Mouse (Mus musculus): ENCODE measurements around the gene Ift140. TPM values are rescaled to one million over a fixed set of nuclear protein-coding genes. Genes with fewer than 3 reads are reported as not detected.

The Ift140 gene
- polyA plus RNA-seq (2012; rRNA removed; ENCODE audit: low replicate concordance): 5.5 and 5.6 TPM in 2 replicates

DNA sequence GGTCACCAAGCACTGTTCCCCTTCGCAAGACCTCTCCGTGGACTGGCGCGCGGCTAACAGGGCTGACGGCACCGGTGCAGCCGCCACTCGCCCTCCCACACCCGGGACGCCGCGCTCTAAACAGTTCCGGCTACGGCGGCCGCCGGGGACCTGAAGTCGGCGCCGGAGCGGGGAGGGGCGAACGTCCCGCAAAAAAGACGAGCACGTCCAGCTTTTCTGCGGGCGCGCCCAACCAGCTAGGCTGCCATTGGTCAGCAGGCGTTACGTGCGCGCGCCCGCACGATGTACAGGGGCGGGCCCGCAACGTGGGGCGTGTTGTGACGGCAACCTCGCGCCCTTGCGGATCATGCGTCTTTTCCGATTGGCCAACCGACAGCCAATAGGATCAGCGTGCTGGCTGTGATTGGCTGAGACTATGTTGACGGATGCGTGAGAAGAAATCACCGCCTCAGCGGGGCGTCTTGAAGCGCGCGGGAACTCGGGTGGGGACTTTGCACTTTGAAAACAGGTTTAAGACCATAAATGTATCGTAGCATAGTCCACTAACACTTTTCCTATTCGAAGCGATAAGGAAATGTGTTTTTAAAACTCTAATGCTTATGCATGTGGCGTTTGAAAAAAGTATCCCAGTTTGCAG is at the start of gene Ift140, which contains the start of gene Cramp1l:
Gene Ift140, plus strand, starts transcription at position 431 of the 637 bp plus-strand sequence.
Gene Cramp1l, minus strand, starts transcription at position 134 of the 637 bp plus-strand sequence.

DNA sequence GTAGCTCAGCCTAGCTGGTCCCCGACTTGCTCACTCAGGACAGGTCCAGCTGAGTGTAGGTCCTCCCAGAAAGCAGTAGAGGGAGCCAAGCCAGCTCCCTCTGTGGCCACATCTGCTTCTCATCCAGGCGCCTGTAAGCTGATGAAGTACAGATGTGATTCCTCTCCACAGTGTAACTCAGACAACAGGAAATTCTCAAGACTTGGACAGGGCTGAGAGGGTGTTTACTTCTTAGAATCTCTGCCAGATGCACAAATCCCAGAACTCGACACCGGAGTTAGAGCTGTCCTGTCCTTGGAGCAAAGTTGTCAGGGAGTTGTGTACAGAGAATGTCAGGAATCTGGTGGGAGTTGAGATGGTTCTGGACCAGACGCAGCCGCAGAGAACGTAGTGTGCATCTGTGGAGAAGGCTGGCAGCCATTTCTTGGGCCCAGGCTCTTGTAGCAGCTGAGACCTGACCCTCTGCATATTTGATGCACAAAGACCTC is 67.6 kb downstream of the Ift140 start, which contains the start of gene Tmem204:
Gene Tmem204, minus strand, starts transcription at position 148 of the 488 bp plus-strand sequence.

DNA sequence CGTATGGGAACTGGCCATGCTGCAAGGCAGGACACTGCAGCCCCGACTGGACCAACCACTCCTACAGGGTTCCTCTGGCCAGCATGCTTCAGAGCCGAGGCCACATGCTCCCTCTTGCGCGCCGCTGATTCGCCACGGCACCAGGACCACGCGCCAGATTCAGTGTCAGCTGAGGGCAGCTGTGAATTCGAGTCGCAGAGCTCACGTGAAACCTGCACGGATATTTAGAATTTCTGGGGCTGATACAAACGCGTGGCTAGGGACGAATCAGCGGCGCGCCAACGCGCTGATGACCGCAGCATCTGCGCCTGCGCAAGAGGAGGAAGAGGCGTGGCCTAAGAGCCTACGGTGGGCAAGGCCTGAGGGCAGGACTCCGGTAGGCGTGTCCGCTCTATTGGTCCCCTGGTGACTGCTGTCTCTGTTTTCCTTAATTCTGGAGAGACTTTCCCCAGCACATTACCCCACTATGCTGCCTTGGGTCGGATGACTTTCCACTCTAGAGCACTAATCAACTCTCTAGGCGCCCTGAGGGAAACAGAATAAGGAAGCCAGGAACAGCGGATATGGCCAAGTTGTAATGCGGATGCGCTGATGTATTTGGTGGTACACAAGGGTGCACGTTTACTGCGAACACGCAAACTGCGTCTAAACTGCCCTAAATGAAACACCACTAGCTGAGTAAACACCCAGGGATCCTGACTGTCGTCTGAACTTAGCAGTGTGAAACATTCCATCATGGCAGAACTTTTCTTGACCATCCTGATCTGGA is 100.0 kb downstream of the Ift140 start, which contains the start of gene Telo2:
Gene Telo2, minus strand, starts transcription at position 304 of the 769 bp plus-strand sequence.

DNA sequence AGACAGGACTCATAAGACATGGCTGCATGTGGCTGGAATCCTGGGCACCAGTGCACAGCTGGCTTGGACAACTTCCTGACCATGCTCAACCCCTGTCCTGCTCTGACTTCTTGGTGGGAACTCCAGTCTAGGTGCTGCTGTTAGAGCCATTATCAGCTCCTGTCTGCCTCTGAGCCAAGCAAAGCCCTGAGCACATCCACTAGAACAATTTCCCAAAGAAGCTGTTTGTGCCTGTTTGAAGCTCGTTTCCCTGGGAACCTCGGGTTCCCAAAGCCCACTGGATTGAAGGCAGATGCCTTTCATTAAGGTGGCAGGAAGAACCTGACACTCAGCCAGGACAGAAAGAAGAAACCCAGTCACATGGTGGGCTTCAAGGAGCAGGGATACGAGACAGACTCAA is 104.5 kb downstream of the Ift140 start, which contains the start of gene Ptx4:
Gene Ptx4, plus strand, starts transcription at position 355 of the 400 bp plus-strand sequence.

DNA sequence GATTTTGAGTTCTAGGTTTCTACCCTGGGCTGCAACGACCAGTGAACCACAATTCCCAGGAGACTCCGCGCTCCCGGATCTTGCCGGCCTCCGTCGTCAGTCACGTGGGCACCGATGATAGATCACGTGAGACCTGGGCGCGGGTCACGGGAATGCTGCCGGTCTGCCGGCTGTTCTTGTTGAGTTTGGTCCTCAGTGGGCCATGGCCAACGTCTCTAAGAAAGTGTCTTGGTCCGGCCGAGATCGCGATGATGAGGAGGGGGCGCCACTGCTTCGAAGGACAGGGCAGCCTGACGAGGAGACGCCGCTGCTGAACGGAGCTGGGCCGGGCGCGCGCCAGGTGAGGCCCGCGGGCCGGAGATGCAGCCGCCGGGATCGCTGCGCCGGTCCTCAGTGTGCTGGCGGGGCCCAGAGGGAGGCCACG is 117.4 kb downstream of the Ift140 start, which contains the start of gene Clcn7:
Gene Clcn7, plus strand, starts transcription at position 117 of the 424 bp plus-strand sequence.

Other genes starting within 250 kb of the Ift140 start
- gene Meiob, start 211.8 kb upstream of the Ift140 start, polyA plus RNA-seq (2012; rRNA removed; ENCODE audit: low replicate concordance): not detected in 2 replicates
- 213 and 369 TPM in 2 replicates for gene Hagh, start 175.9 kb upstream of the Ift140 start, polyA plus RNA-seq (2012; rRNA removed; ENCODE audit: low replicate concordance)
- gene Fahd1, start 165.7 kb upstream of the Ift140 start, polyA plus RNA-seq (2012; rRNA removed; ENCODE audit: low replicate concordance): 75.3 and 166 TPM in 2 replicates
- 1.0 and 2.1 TPM in 2 replicates for gene Igfals, start 150.1 kb upstream of the Ift140 start, polyA plus RNA-seq (2012; rRNA removed; ENCODE audit: low replicate concordance)
- gene Nubp2, start 129.7 kb upstream of the Ift140 start, polyA plus RNA-seq (2012; rRNA removed; ENCODE audit: low replicate concordance): 27.8 and 31.6 TPM in 2 replicates
- gene Spsb3, start 129.4 kb upstream of the Ift140 start, polyA plus RNA-seq (2012; rRNA removed; ENCODE audit: low replicate concordance): 86.7 and 115 TPM in 2 replicates
- gene Eme2, start 121.0 kb upstream of the Ift140 start, polyA plus RNA-seq (2012; rRNA removed; ENCODE audit: low replicate concordance): 20.8 and 32.6 TPM in 2 replicates
- gene Mrps34, start 121.0 kb upstream of the Ift140 start, polyA plus RNA-seq (2012; rRNA removed; ENCODE audit: low replicate concordance): 189 and 532 TPM in 2 replicates
- 34.1 and 43.8 TPM in 2 replicates for gene Nme3, start 119.6 kb upstream of the Ift140 start, polyA plus RNA-seq (2012; rRNA removed; ENCODE audit: low replicate concordance)
- 36.5 and 57.9 TPM in 2 replicates for gene Mapk8ip3, start 79.1 kb upstream of the Ift140 start, polyA plus RNA-seq (2012; rRNA removed; ENCODE audit: low replicate concordance)
- 6.7 and 8.4 TPM in 2 replicates for gene Jpt2, start 55.4 kb upstream of the Ift140 start, polyA plus RNA-seq (2012; rRNA removed; ENCODE audit: low replicate concordance)
- 5.8 and 8.0 TPM in 2 replicates for gene Cramp1l, start 297 bp upstream of the Ift140 start, polyA plus RNA-seq (2012; rRNA removed; ENCODE audit: low replicate concordance)
- gene Tmem204, start 67.5 kb downstream of the Ift140 start, polyA plus RNA-seq (2012; rRNA removed; ENCODE audit: low replicate concordance): 14.0 and 15.0 TPM in 2 replicates
- 5.7 and 6.4 TPM in 2 replicates for gene Telo2, start 99.9 kb downstream of the Ift140 start, polyA plus RNA-seq (2012; rRNA removed; ENCODE audit: low replicate concordance)
- 0.20 TPM in 1 of 2 replicates, not detected in the other for gene Ptx4, start 104.7 kb downstream of the Ift140 start, polyA plus RNA-seq (2012; rRNA removed; ENCODE audit: low replicate concordance)
- 15.3 and 15.8 TPM in 2 replicates for gene Clcn7, start 117.3 kb downstream of the Ift140 start, polyA plus RNA-seq (2012; rRNA removed; ENCODE audit: low replicate concordance)
- not detected in 2 replicates for gene Ccdc154, start 146.4 kb downstream of the Ift140 start, polyA plus RNA-seq (2012; rRNA removed; ENCODE audit: low replicate concordance)
- gene Gm38655, start 159.4 kb downstream of the Ift140 start, polyA plus RNA-seq (2012; rRNA removed; ENCODE audit: low replicate concordance): 0.49 TPM in 1 of 2 replicates, not detected in the other
- gene BC003965, start 168.5 kb downstream of the Ift140 start, polyA plus RNA-seq (2012; rRNA removed; ENCODE audit: low replicate concordance): 9.4 and 18.4 TPM in 2 replicates
- 11.9 and 17.4 TPM in 2 replicates for gene Unkl, start 172.3 kb downstream of the Ift140 start, polyA plus RNA-seq (2012; rRNA removed; ENCODE audit: low replicate concordance)
- 25.9 and 27.6 TPM in 2 replicates for gene Gnptg, start 224.0 kb downstream of the Ift140 start, polyA plus RNA-seq (2012; rRNA removed; ENCODE audit: low replicate concordance)
- gene Tsr3, start 224.1 kb downstream of the Ift140 start, polyA plus RNA-seq (2012; rRNA removed; ENCODE audit: low replicate concordance): 11.0 and 13.7 TPM in 2 replicates
- 19.8 and 28.1 TPM in 2 replicates for gene Baiap3, start 240.3 kb downstream of the Ift140 start, polyA plus RNA-seq (2012; rRNA removed; ENCODE audit: low replicate concordance)

All from duodenum, adult 2 months (tissue).